Mouse (Mus musculus) CD4-positive, CD25-positive, alpha-beta regulatory T cell, adult 9 weeks (primary cell): ENCODE data around the gene Egfr. TPM values are rescaled to one million over a fixed set of nuclear protein-coding genes. Genes with fewer than 3 reads are reported as not detected.

ENCODE experiments used
- polyA plus RNA-seq: library from polyadenylated mRNA; unstranded; fragments of 100-300 nt; shearing (Covaris generic); gene quantifications from one replicate; pipeline ENCODE4 v1.2.1, GENCODE M21; 2017

Egfr gene
- polyA plus RNA-seq = 0.40 TPM

DNA sequence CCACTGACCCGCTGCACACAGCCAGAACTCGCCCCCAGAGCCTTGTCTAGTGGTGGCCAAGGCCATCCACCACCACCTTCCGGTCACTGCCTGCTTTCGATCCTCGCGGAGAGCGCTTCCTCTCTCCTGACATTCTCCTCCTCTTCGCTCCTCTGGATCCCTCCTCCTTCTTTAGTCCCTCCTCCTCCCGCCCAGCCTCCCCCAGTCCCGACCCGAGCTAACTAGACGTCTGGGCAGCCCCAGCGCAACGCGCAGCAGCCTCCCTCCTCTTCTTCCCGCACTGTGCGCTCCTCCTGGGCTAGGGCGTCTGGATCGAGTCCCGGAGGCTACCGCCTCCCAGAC is at the start of gene Egfr:
TSS of gene Egfr (plus strand) at position 197 of the 342 bp plus-strand sequence.

GRCm38 (mm10) chr11:16950976-16951760 is 199.2 kb downstream of the Egfr start, which contains the start of gene Fbxo48:
Gene Fbxo48 (plus strand): TSS chr11:16951375.

Other genes starting within 250 kb of the Egfr start
- gene Sec61g, start 243.7 kb upstream of the Egfr start, polyA plus RNA-seq = 8.1 TPM
- 0.67 TPM for gene Fbxo48, start 199.2 kb downstream of the Egfr start, polyA plus RNA-seq